Mouse (Mus musculus): ENCODE results near the gene Cap2. TPM values are rescaled to one million over a fixed set of nuclear protein-coding genes. Genes with fewer than 3 reads are reported as not detected.

Cap2 gene
- total and polyA plus RNA-seq, 3 experiments: 14.8 to 120 (median 22.3) TPM

- no peak overlapping the region for H3K27ac ChIP-seq (ENCODE audit: control insufficient read depth, low read depth, low read length)
- DNase-seq (ENCODE audit: low read depth, low spot score): no peak
- TF ChIP-seq ETS1 (IDR thresholded peaks at IDR 0.05; ENCODE audit: low read depth, low read length) (no peak), CHD1 (IDR thresholded peaks at IDR 0.05; ENCODE audit: low read depth, low read length) (no peak), ZKSCAN1 (IDR thresholded peaks at IDR 0.05; ENCODE audit: low read depth, low read length) (no peak), EP300 (IDR thresholded peaks at IDR 0.05; ENCODE audit: low read depth in 1 of 2, low read length in 2 of 2) (no peak), POLR2AphosphoS2 (IDR thresholded peaks at IDR 0.05; ENCODE audit: low read length) (0 out of 2 replicates have a peak, but pooled peaks have one; percentile 38), HCFC1 (IDR thresholded peaks at IDR 0.05; ENCODE audit: low read depth, low read length) (no peak), MAX (IDR thresholded peaks at IDR 0.05; ENCODE audit: low read length) (no peak)
- H3K4me3 ChIP-seq (ENCODE audit: control insufficient read depth in 1 of 2, insufficient read depth in 1 of 2, low read depth in 2 of 2, low read length in 2 of 2): no peak overlapping the region
- no peak overlapping the region for H3K9ac ChIP-seq (ENCODE audit: control insufficient read depth, low read depth, low read length, poor library complexity, severe bottlenecking)
- peaks cover 63 to 69% of the 10 kb centered on the region in 2 experiments for H3K36me3 ChIP-seq (ENCODE audit: control insufficient read depth in 1 of 2, insufficient read depth in 2 of 2, low read length in 2 of 2)
- H3K79me2 ChIP-seq (ENCODE audit: control insufficient read depth, insufficient read depth, low read length, poor library complexity): peaks cover 21% of the 10 kb centered on the region
- H3K27me3 ChIP-seq (ENCODE audit: control insufficient read depth in 1 of 2, insufficient read depth in 2 of 2, low read length in 2 of 2): no peaks in the 10 kb centered on the region
- H3K9me3 ChIP-seq (replicated peaks; ENCODE audit: insufficient read depth, low read length): no peaks in the 10 kb centered on the region
- peaks cover 5 to 25% of the 10 kb centered on the region in 2 experiments for H3K4me1 ChIP-seq (ENCODE audit: control insufficient read depth in 1 of 2, insufficient read depth in 2 of 2, low read length in 2 of 2)
These were observed 193.8 kb downstream of the Cap2 start for GRCm38 (mm10) chr13:46695296-46695908.

DNA sequence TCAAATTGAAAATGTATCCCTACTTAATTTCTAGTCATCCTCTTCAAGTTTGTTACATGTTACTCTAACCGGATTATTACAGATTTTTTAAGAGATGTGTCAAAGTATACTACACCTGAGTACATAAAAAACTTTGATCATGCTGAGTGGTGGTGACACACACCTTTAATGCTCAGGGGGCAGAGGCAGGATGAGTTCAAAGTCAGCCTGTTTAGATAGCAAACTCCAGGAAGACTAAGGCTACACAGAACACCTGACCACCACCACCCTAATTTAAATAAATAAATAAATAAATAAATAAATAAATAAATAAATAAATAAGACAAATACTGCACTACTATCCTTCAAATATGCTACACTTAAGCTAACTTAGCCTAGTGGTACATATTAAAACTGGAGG, 194.3 kb downstream of the Cap2 start:
- TF ChIP-seq ZKSCAN1 (IDR thresholded peaks at IDR 0.05; ENCODE audit: low read depth, low read length) (no peak), MYB (IDR thresholded peaks at IDR 0.05; ENCODE audit: low read depth, low read length) (no peak), ZC3H11A (IDR thresholded peaks at IDR 0.05; ENCODE audit: low read depth, low read length) (no peak), MXI1 (IDR thresholded peaks at IDR 0.05; ENCODE audit: low read depth, low read length) (no peak), GATA1 (IDR thresholded peaks at IDR 0.05; ENCODE audit: low read depth, low read length) (no peak), RCOR1 (IDR thresholded peaks at IDR 0.05; ENCODE audit: low read depth, low read length) (no peak), MAX (IDR thresholded peaks at IDR 0.05; ENCODE audit: low read length) (no peak)
- no peak overlapping the region for H3K4me3 ChIP-seq (ENCODE audit: control insufficient read depth in 1 of 2, insufficient read depth in 1 of 2, low read depth in 2 of 2, low read length in 2 of 2)
- H3K27ac ChIP-seq (ENCODE audit: control insufficient read depth, low read depth, low read length): no peak overlapping the region
- H3K9me3 ChIP-seq (replicated peaks; ENCODE audit: insufficient read depth, low read length): no peaks in the 10 kb centered on the region
- H3K9ac ChIP-seq (ENCODE audit: control insufficient read depth, low read depth, low read length, poor library complexity, severe bottlenecking): no peak overlapping the region
- H3K79me2 ChIP-seq (ENCODE audit: control insufficient read depth, insufficient read depth, low read length, poor library complexity): peaks cover 18% of the 10 kb centered on the region
- peaks cover 2 to 22% of the 10 kb centered on the region in 2 experiments; a peak in 3 of 4 replicates for H3K4me1 ChIP-seq (ENCODE audit: control insufficient read depth in 1 of 2, insufficient read depth in 2 of 2, low read length in 2 of 2)
- H3K27me3 ChIP-seq (ENCODE audit: control insufficient read depth in 1 of 2, insufficient read depth in 2 of 2, low read length in 2 of 2): no peaks in the 10 kb centered on the region
- DNase-seq (ENCODE audit: low read depth, low spot score): no peak
- H3K36me3 ChIP-seq (ENCODE audit: control insufficient read depth in 1 of 2, insufficient read depth in 2 of 2, low read length in 2 of 2): peaks cover 60 to 70% of the 10 kb centered on the region in 2 experiments

- no peak overlapping the region for H3K4me3 ChIP-seq (ENCODE audit: control insufficient read depth in 1 of 2, insufficient read depth in 1 of 2, low read depth in 2 of 2, low read length in 2 of 2)
- TF ChIP-seq POLR2A (IDR thresholded peaks at IDR 0.05; ENCODE audit: control insufficient read depth in 1 of 2, insufficient read depth in 1 of 2, low read depth in 1 of 2, low read length in 2 of 2, poor library complexity in 1 of 2) (0 out of 4 replicates have a peak, but pooled peaks of 1 of the 2 experiments have one; percentile 28), SIN3A (IDR thresholded peaks at IDR 0.05; ENCODE audit: low read length) (peak; percentile 20; the same call in 1 of the 2 replicates), EP300 (IDR thresholded peaks at IDR 0.05; ENCODE audit: low read depth in 1 of 2, low read length in 2 of 2) (peak; percentile 30 to 43; a peak in 3 of 4 replicates), TBP (IDR thresholded peaks at IDR 0.05; ENCODE audit: low read depth, low read length) (no peak), MAX (IDR thresholded peaks at IDR 0.05; ENCODE audit: low read length) (no peak), GATA1 (IDR thresholded peaks at IDR 0.05; ENCODE audit: low read depth, low read length) (peak; percentile 45; the same call in 1 of the 2 replicates), ELF1 (IDR thresholded peaks at IDR 0.05; ENCODE audit: low read depth, low read length) (0 out of 2 replicates have a peak, but pooled peaks have one; percentile 18)
- no peaks in the 10 kb centered on the region for H3K27me3 ChIP-seq (ENCODE audit: control insufficient read depth in 1 of 2, insufficient read depth in 2 of 2, low read length in 2 of 2)
- H3K9ac ChIP-seq (ENCODE audit: control insufficient read depth, low read depth, low read length, poor library complexity, severe bottlenecking): no peak overlapping the region
- H3K27ac ChIP-seq (ENCODE audit: control insufficient read depth, low read depth, low read length): no peak overlapping the region
- peaks cover 2 to 15% of the 10 kb centered on the region in 2 experiments; a peak in 3 of 4 replicates for H3K4me1 ChIP-seq (ENCODE audit: control insufficient read depth in 1 of 2, insufficient read depth in 2 of 2, low read length in 2 of 2)
- peak; percentile 62 for DNase-seq (ENCODE audit: low read depth, low spot score)
- H3K79me2 ChIP-seq (ENCODE audit: control insufficient read depth, insufficient read depth, low read length, poor library complexity): peaks cover 16% of the 10 kb centered on the region
- peaks cover 51 to 70% of the 10 kb centered on the region in 2 experiments for H3K36me3 ChIP-seq (ENCODE audit: control insufficient read depth in 1 of 2, insufficient read depth in 2 of 2, low read length in 2 of 2)
- no peaks in the 10 kb centered on the region for H3K9me3 ChIP-seq (replicated peaks; ENCODE audit: insufficient read depth, low read length)
These were observed 195.1 kb downstream of the Cap2 start for GRCm38 (mm10) chr13:46696788-46697187.
